Mouse (Mus musculus) CD4-positive, CD25-positive, alpha-beta regulatory T cell, adult 4 months (primary cell): ENCODE results near the gene Aqp11. TPM values are rescaled to one million over a fixed set of nuclear protein-coding genes. Genes with fewer than 3 reads are reported as not detected.

ENCODE experiments used
- ATAC-seq: one replicate; pipeline ENCODE4 v1.8.0; 2017
- polyA plus RNA-seq, 2 experiments: library from polyadenylated mRNA; unstranded; fragments of 100-300 nt; shearing (Covaris generic); gene quantifications; one replicate each; pipeline ENCODE4 v1.2.1; 2017

Aqp11 gene
- polyA plus RNA-seq, result 1 to 10 TPM; 1.2 to 1.7 TPM

GRCm38 (mm10) chr7:97737638-97738456 is at the start of gene Aqp11:
TSS of gene Aqp11 (minus strand) at chr7:97738289.
- ATAC-seq, result peak; percentile 53

GRCm38 (mm10) chr7:97783523-97783922 is 45.4 kb upstream of the Aqp11 start:
- ATAC-seq, result no peak

- no peak for ATAC-seq
These were observed 43.4 kb upstream of the Aqp11 start for GRCm38 (mm10) chr7:97781496-97781895.

GRCm38 (mm10) chr7:97780815-97781214 is 42.7 kb upstream of the Aqp11 start:
- ATAC-seq, result no peak

GRCm38 (mm10) chr7:97780222-97780621 is 42.1 kb upstream of the Aqp11 start:
- no peak for ATAC-seq

GRCm38 (mm10) chr7:97777191-97777590 is 39.1 kb upstream of the Aqp11 start:
- ATAC-seq, result no peak

- no peak for ATAC-seq
These were observed 37.8 kb upstream of the Aqp11 start for GRCm38 (mm10) chr7:97775923-97776322.

- no peak for ATAC-seq
These were observed 37.3 kb upstream of the Aqp11 start for GRCm38 (mm10) chr7:97775380-97775779.

- ATAC-seq, result no peak
These were observed 32.9 kb upstream of the Aqp11 start for GRCm38 (mm10) chr7:97770841-97771620.

- no peak for ATAC-seq
These were observed 30.9 kb upstream of the Aqp11 start for GRCm38 (mm10) chr7:97769020-97769419.

GRCm38 (mm10) chr7:97767841-97768240 is 29.8 kb upstream of the Aqp11 start:
- no peak for ATAC-seq

- no peak for ATAC-seq
These were observed 28.5 kb upstream of the Aqp11 start for GRCm38 (mm10) chr7:97766406-97767166.

GRCm38 (mm10) chr7:97765963-97766347 is 27.9 kb upstream of the Aqp11 start:
- ATAC-seq, result no peak

GRCm38 (mm10) chr7:97765181-97765962 is 27.3 kb upstream of the Aqp11 start:
- ATAC-seq, result no peak

GRCm38 (mm10) chr7:97764591-97764990 is 26.5 kb upstream of the Aqp11 start:
- ATAC-seq, result no peak

- no peak for ATAC-seq
These were observed 19.1 kb upstream of the Aqp11 start for GRCm38 (mm10) chr7:97756967-97757881.

- ATAC-seq, result peak; percentile 63
These were observed 11.4 kb upstream of the Aqp11 start for GRCm38 (mm10) chr7:97749207-97750190.

GRCm38 (mm10) chr7:97748527-97749206 is 10.6 kb upstream of the Aqp11 start:
- peak; percentile 73 for ATAC-seq
